In the genomic region with DNA sequence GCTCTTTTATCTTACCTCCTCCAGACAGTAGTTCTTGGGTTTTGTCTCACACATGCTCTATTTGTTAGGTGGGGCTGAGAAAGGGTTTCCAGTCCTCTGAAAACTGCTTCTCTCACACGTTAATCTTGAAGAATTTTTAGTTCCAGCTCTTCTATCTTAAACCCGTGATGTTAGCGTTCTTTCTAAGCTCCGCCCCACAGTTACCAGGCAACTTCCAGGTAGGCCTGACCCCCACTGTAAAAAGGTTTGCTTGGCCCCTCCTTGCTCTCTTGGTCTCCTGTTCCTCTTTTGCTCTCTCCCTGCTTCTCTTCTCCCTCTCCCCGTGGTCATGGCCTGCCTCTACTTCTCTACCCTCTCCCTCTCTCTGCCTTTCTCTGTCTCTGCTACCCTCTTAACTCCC, we compare ENCODE assay signal across 27 mouse cellular contexts.
A peak's percentile ranks its signal among the peaks of the same experiment; 100 is the strongest.
DNase-seq lines count a peak whose midpoint lies in the region; ATAC-seq and TF ChIP-seq lines count a peak whose summit lies in the region.
"Had no signal": no experiment of that assay in that cellular context is flagged by ENCODE, and none has a peak within 500 bp of the region (broad histone marks: within the 10 kb centered on the region; RNA-seq: fewer than 3 reads in every experiment).

No protein-coding gene starts in this region.

- no peak for ATAC-seq in forebrain, postnatal 0 days
- ATAC-seq: activated CD4-positive, CD25-positive, alpha-beta regulatory T cell, adult 4 months; hindbrain, embryonic 16.5 days; intestine, embryonic 16.5 days; Patski had no signal

- no peaks in the 10 kb centered on the region for H3K36me3 ChIP-seq in forebrain, embryonic 10.5 days (replicated peaks)
- H3K36me3 ChIP-seq in forebrain, postnatal 0 days (ENCODE audit: insufficient read depth): no peaks in the 10 kb centered on the region
- H3K36me3 ChIP-seq: G1E; hindbrain, embryonic 10.5 days; hindbrain, embryonic 13.5 days had no signal

- no peak overlapping the region for H3K4me2 ChIP-seq in forebrain, postnatal 0 days (ENCODE audit: low read depth)
- H3K4me2 ChIP-seq: heart, embryonic 11.5 days; hindbrain, embryonic 13.5 days had no signal

- no peak overlapping the region for H3K9ac ChIP-seq in forebrain, postnatal 0 days
- H3K9ac ChIP-seq: hindbrain, embryonic 13.5 days had no signal

- H3K27ac ChIP-seq in forebrain, embryonic 10.5 days: peak overlapping the region; percentile 79
- H3K27ac ChIP-seq in forebrain, postnatal 0 days (ENCODE audit: low read depth, low read length): no peak overlapping the region
- H3K27ac ChIP-seq: hindbrain, embryonic 10.5 days; hindbrain, embryonic 13.5 days had no signal

- no peak for DNase-seq in forebrain, embryonic 10.5 days (ENCODE audit: extremely low spot score, low spot score)
- DNase-seq in forebrain, postnatal 0 days: no peak
- peak; percentile 66 for DNase-seq in heart, adult 11 months
- no peak for DNase-seq in heart, postnatal 25 days (ENCODE audit: low spot score)
- DNase-seq in ZHBTc4 (ENCODE audit: low read depth, low spot score): peak; percentile 61
- DNase-seq in left cerebral cortex, postnatal 14 days (ENCODE audit: low spot score in 2 of 2): no peak
- DNase-seq in left cerebral cortex, adult 8-10 months (ENCODE audit: low spot score in 2 of 2): no peak
- no peak for DNase-seq in B cell, adult 2 months
- DNase-seq: adrenal gland, adult 8-10 months; adrenal gland, postnatal 36 days; cerebellum, adult 18-20 months; cerebellum, adult 9-10 months; cerebellum, postnatal 14 days; gastrocnemius, postnatal 10 days; gastrocnemius, postnatal 36 days; heart, postnatal 36 days; kidney, adult 18-20 months; kidney, adult 9 months had no signal

- no peaks in the 10 kb centered on the region for H3K9me3 ChIP-seq in forebrain, embryonic 10.5 days
- H3K9me3 ChIP-seq in forebrain, postnatal 0 days (ENCODE audit: low read length): no peaks in the 10 kb centered on the region
- H3K9me3 ChIP-seq: hindbrain, embryonic 10.5 days; hindbrain, embryonic 13.5 days had no signal

- intact Hi-C loops in heart, postnatal 25 days (cut with DNase I): no loop called here
- intact Hi-C loops in left cerebral cortex, postnatal 14 days (cut with DNase I): no loop called here

- H3K4me3 ChIP-seq in forebrain, embryonic 10.5 days: no peak overlapping the region
- no peak overlapping the region for H3K4me3 ChIP-seq in forebrain, postnatal 0 days (ENCODE audit: low read depth, low read length)
- H3K4me3 ChIP-seq: hindbrain, embryonic 10.5 days; hindbrain, embryonic 13.5 days had no signal

- H3K4me1 ChIP-seq in forebrain, embryonic 10.5 days: peaks cover 38% of the 10 kb centered on the region
- H3K4me1 ChIP-seq in forebrain, postnatal 0 days (ENCODE audit: insufficient read depth): peaks cover 4% of the 10 kb centered on the region; the same call in 1 of the 2 replicates

- no peak for TF ChIP-seq CTCF in forebrain, postnatal 0 days (IDR thresholded peaks at IDR 0.05; ENCODE audit: low read depth)

- H3K27me3 ChIP-seq in forebrain, embryonic 10.5 days (ENCODE audit: poor library complexity, severe bottlenecking): peaks cover 21% of the 10 kb centered on the region
- H3K27me3 ChIP-seq in forebrain, postnatal 0 days (ENCODE audit: insufficient read depth, low read length): no peaks in the 10 kb centered on the region
- H3K27me3 ChIP-seq: CH12.LX, Patski had no signal

- 85% methylated on average over 5 of the region's 5 CpGs for WGBS in forebrain, embryonic 10.5 days
- 70% methylated on average over 5 of the region's 5 CpGs for WGBS in forebrain, postnatal 0 days

Comparison
In these comparisons a context has a peak if more than half of its experiments do, and no peak if none do; other contexts are left out.
1. DNase-seq: peak in heart, adult 11 months (single experiment) and ZHBTc4 (single experiment); none in forebrain, embryonic 10.5 days (single experiment), forebrain, postnatal 0 days (single experiment), heart, postnatal 25 days (single experiment), left cerebral cortex, postnatal 14 days (0 of 2), left cerebral cortex, adult 8-10 months (0 of 2) and B cell, adult 2 months (0 of 2).